Mouse (Mus musculus) heart, embryonic 11.5 days (tissue): ENCODE results near the gene Gm44511. TPM values are rescaled to one million over a fixed set of nuclear protein-coding genes. Genes with fewer than 3 reads are reported as not detected.
A peak's percentile ranks its signal among the peaks of the same experiment; 100 is the strongest.
"Not testable (repeated sequence)": the region's sequence is repeated elsewhere in the genome, so short reads cannot be mapped to it uniquely, and the experiment has no call there.

Source experiments
- ATAC-seq: fragments of 200-750 bp; cut with Nextera tagmentation; replicated peaks from 2 replicates; pipeline ENCODE4 v1.8.0; 2017; ENCODE audit warnings: moderate library complexity; ENCODE audit not compliant: insufficient number of reproducible peaks, low FRiP score, low TSS enrichment
- H3K27ac ChIP-seq: fragments of 300-500 bp; sonication (generic); 2 replicates; pipeline ENCODE4 v1.5.1; 2014; ENCODE audit warnings: mild to moderate bottlenecking, low read depth, low read length
- H3K27me3 ChIP-seq: fragments of 300-500 bp; sonication (generic); 2 replicates; pipeline ENCODE4 v1.6.1; 2014; ENCODE audit warnings: mild to moderate bottlenecking, low read length, mixed read lengths; ENCODE audit not compliant: control insufficient read depth, insufficient read depth
- H3K36me3 ChIP-seq: fragments of 300-500 bp; sonication (generic); 2 replicates; pipeline ENCODE4 v1.6.1; 2014; ENCODE audit warnings: mild to moderate bottlenecking, low read length, moderate library complexity, mixed read lengths; ENCODE audit not compliant: control insufficient read depth, insufficient read depth
- H3K4me1 ChIP-seq: fragments of 300-500 bp; sonication (generic); 2 replicates; pipeline ENCODE4 v1.6.1; 2014; ENCODE audit warnings: low read length; ENCODE audit not compliant: control insufficient read depth, insufficient read depth
- H3K4me2 ChIP-seq: fragments of 300-500 bp; sonication (generic); 2 replicates; pipeline ENCODE4 v1.6.1; 2014; ENCODE audit warnings: mild to moderate bottlenecking, moderate library complexity
- H3K4me3 ChIP-seq: fragments of 300-500 bp; sonication (generic); 2 replicates; pipeline ENCODE4 v1.5.1; 2014; ENCODE audit warnings: low read depth, low read length
- H3K9ac ChIP-seq: fragments of 300-500 bp; sonication (generic); 2 replicates; pipeline ENCODE4 v1.6.1; 2014; ENCODE audit warnings: mild to moderate bottlenecking, low read depth, low read length, moderate library complexity
- H3K9me3 ChIP-seq: fragments of 300-500 bp; sonication (generic); replicated peaks from 2 replicates; pipeline ENCODE4 v1.6.1; 2016; ENCODE audit warnings: low read length; ENCODE audit not compliant: control insufficient read depth
- WGBS: fragments of 180-500 bp; shearing (Covaris S2); extraction: QIAGEN DNeasy Blood & Tissue Kit; methylation state at CpG from one replicate; pipeline ENCODE4 v1.1.7; 2014; ENCODE audit not compliant: insufficient replicate concordance; 5-methylcytosine and 5-hydroxymethylcytosine counted together
- polyA plus RNA-seq: library from polyadenylated mRNA; unstranded; fragments of >200 nt; fragmentation: Nextera tagmentation; extraction: Ambion mirVana; gene quantifications from 2 replicates; pipeline ENCODE4 v1.2.1, GENCODE M21; 2014

Gm44511 gene
- polyA plus RNA-seq, 1 experiment from 2014 or later, result not detected

DNA sequence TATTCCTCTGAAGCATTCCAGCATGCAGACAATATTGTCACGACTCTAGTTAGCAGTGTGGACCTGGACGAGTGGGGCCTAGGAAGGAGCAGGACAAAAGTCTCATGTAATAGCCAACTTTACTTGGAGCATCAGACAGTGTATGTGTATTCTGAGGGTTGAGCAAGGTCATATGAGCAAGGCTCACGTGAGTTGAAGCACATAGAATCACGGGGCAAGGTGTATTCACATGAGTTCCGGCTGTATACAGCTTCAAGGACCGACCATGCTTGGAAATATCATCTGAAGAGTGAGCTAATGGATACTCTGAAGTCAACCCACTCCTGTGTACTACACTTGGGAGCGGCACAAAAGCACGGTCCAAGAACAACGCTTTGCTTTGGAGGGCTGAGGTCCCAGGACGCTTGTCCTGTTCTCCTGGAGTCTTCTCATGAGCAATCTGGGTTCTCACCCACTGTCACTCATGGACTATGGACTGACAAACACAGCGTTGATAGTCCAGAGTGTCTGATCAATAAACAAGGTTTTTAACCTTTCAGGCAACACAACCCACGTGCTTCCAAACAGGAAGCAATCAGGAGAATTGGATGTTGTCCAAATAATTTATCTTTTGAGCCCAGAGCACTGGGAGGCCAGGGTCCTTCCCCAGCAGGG lies 71.2 kb downstream of the Gm44511 start:
- not testable (repeated sequence) for H3K4me3 ChIP-seq, H3K27me3 ChIP-seq, ATAC-seq, H3K9me3 ChIP-seq, H3K9ac ChIP-seq, H3K4me2 ChIP-seq, H3K36me3 ChIP-seq, H3K4me1 ChIP-seq, H3K27ac ChIP-seq
- 72% methylated on average over 12 of the region's 12 CpGs for WGBS

- H3K4me1 ChIP-seq, H3K27me3 ChIP-seq, H3K9me3 ChIP-seq, H3K9ac ChIP-seq, H3K27ac ChIP-seq, H3K36me3 ChIP-seq: not testable (repeated sequence)
- peak overlapping the region; percentile 4; the same call in 1 of the 2 replicates for H3K4me3 ChIP-seq
- WGBS, result 32% methylated on average over 10 of the region's 10 CpGs
- peak overlapping the region; percentile 29 for H3K4me2 ChIP-seq
- 0 out of 2 replicates have a peak, but pooled peaks have one; percentile 19 for ATAC-seq
Observed at GRCm38 (mm10) chr6:128754265-128754664, 71.8 kb downstream of the Gm44511 start.

GRCm38 (mm10) chr6:128753610-128754224 lies 72.4 kb downstream of the Gm44511 start:
- peak overlapping the region; percentile 29 for H3K4me2 ChIP-seq
- ATAC-seq, result peak; percentile 82
- 42% methylated on average over 7 of the region's 8 CpGs for WGBS
- H3K36me3 ChIP-seq, H3K9ac ChIP-seq, H3K4me1 ChIP-seq, H3K9me3 ChIP-seq, H3K27ac ChIP-seq, H3K27me3 ChIP-seq: not testable (repeated sequence)
- H3K4me3 ChIP-seq, result peak overlapping the region; percentile 4; the same call in 1 of the 2 replicates

- not testable (repeated sequence) for H3K27me3 ChIP-seq, H3K4me1 ChIP-seq, H3K4me3 ChIP-seq, ATAC-seq, H3K36me3 ChIP-seq, H3K9ac ChIP-seq, H3K4me2 ChIP-seq, H3K27ac ChIP-seq, H3K9me3 ChIP-seq
- 76% methylated on average over 6 of the region's 6 CpGs for WGBS
Observed at GRCm38 (mm10) chr6:128747006-128747405, 79.1 kb downstream of the Gm44511 start.

GRCm38 (mm10) chr6:128737445-128737844 lies 88.7 kb downstream of the Gm44511 start:
- no peak overlapping the region for H3K4me2 ChIP-seq
- no peak for ATAC-seq
- no peaks in the 10 kb centered on the region for H3K4me1 ChIP-seq
- H3K9ac ChIP-seq, result no peak overlapping the region
- H3K27ac ChIP-seq, result no peak overlapping the region
- WGBS, result 80% methylated on average over 7 of the region's 7 CpGs
- no peaks in the 10 kb centered on the region for H3K27me3 ChIP-seq
- no peaks in the 10 kb centered on the region for H3K36me3 ChIP-seq
- no peak overlapping the region for H3K4me3 ChIP-seq
- H3K9me3 ChIP-seq, result no peaks in the 10 kb centered on the region

DNA sequence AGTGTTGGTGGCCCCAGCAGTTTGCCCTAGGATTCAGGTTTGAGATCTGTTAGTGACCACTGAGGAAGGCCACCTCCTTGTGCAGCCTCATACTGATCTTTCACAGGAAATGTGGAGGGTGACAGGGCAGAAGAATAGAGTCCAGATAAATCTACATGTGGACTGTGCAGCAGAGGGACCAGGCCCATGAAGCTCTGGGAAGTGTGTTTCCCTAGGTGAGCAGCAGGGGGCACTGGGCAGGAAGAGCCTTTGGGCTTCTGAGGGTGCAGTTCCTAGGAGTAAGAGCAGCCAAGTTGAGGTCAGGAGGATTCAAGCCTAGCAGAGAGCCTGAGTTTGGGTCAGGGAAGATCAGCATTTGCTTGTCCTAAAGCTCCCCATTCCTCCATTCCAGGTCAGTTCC lies 90.0 kb downstream of the Gm44511 start:
- Histone ChIP-seq H3K4me3 (no peak overlapping the region), H3K27ac (no peak overlapping the region), H3K27me3 (no peaks in the 10 kb centered on the region), H3K9ac (no peak overlapping the region), H3K4me1 (no peaks in the 10 kb centered on the region), H3K4me2 (no peak overlapping the region), H3K36me3 (no peaks in the 10 kb centered on the region), H3K9me3 (no peaks in the 10 kb centered on the region)
- no peak for ATAC-seq

GRCm38 (mm10) chr6:128734896-128735295 lies 91.2 kb downstream of the Gm44511 start:
- Histone ChIP-seq H3K9ac (no peak overlapping the region), H3K4me2 (no peak overlapping the region), H3K27ac (no peak overlapping the region), H3K4me3 (no peak overlapping the region), H3K9me3 (no peaks in the 10 kb centered on the region), H3K4me1 (no peaks in the 10 kb centered on the region), H3K36me3 (no peaks in the 10 kb centered on the region), H3K27me3 (no peaks in the 10 kb centered on the region)
- no peak for ATAC-seq

GRCm38 (mm10) chr6:128733908-128734679 lies 92.0 kb downstream of the Gm44511 start:
- no peaks in the 10 kb centered on the region for H3K36me3 ChIP-seq
- no peak overlapping the region for H3K4me2 ChIP-seq
- WGBS, result 53% methylated on average over 5 of the region's 5 CpGs
- H3K4me1 ChIP-seq, result no peaks in the 10 kb centered on the region
- H3K4me3 ChIP-seq, result no peak overlapping the region
- H3K27me3 ChIP-seq, result no peaks in the 10 kb centered on the region
- no peak for ATAC-seq
- no peak overlapping the region for H3K27ac ChIP-seq
- no peaks in the 10 kb centered on the region for H3K9me3 ChIP-seq
- no peak overlapping the region for H3K9ac ChIP-seq
